Mouse (Mus musculus): ENCODE results near the gene Inpp4a. TPM values are rescaled to one million over a fixed set of nuclear protein-coding genes. Genes with fewer than 3 reads are reported as not detected.

Gene Inpp4a
- polyA plus RNA-seq, 1 experiment from 2014 or later = 5.5 TPM

GRCm38 (mm10) chr1:37358621-37359020 is 59.0 kb downstream of the Inpp4a start:
- ATAC-seq (ENCODE audit: low read depth) = no peak
- H3K4me2 ChIP-seq (ENCODE audit: low read depth, low read length) = no peak overlapping the region
- no peak overlapping the region for H3K4me3 ChIP-seq (ENCODE audit: low read depth, low read length)
- H3K36me3 ChIP-seq (ENCODE audit: control insufficient read depth, insufficient read depth) = no peaks in the 10 kb centered on the region
- H3K27me3 ChIP-seq (ENCODE audit: control insufficient read depth, insufficient read depth, low read depth, low read length) = no peaks in the 10 kb centered on the region
- no peak overlapping the region for H3K27ac ChIP-seq (ENCODE audit: low read length)
- WGBS (ENCODE audit: insufficient replicate concordance) = 68% methylated on average over 8 of the region's 8 CpGs
- no peaks in the 10 kb centered on the region for H3K9me3 ChIP-seq (replicated peaks; ENCODE audit: control insufficient read depth, low read length)
- no peak overlapping the region for H3K9ac ChIP-seq (ENCODE audit: low read depth, low read length)
- no peaks in the 10 kb centered on the region for H3K4me1 ChIP-seq (ENCODE audit: control insufficient read depth, low read depth, low read length)

- H3K9me3 ChIP-seq (replicated peaks; ENCODE audit: control insufficient read depth, low read length) = no peaks in the 10 kb centered on the region
- no peak overlapping the region for H3K9ac ChIP-seq (ENCODE audit: low read depth, low read length)
- no peak overlapping the region for H3K4me3 ChIP-seq (ENCODE audit: low read depth, low read length)
- 67% methylated on average over 6 of the region's 6 CpGs for WGBS (ENCODE audit: insufficient replicate concordance)
- no peak overlapping the region for H3K27ac ChIP-seq (ENCODE audit: low read length)
- no peak for ATAC-seq (ENCODE audit: low read depth)
- H3K4me1 ChIP-seq (ENCODE audit: control insufficient read depth, low read depth, low read length) = no peaks in the 10 kb centered on the region
- no peaks in the 10 kb centered on the region for H3K27me3 ChIP-seq (ENCODE audit: control insufficient read depth, insufficient read depth, low read depth, low read length)
- no peaks in the 10 kb centered on the region for H3K36me3 ChIP-seq (ENCODE audit: control insufficient read depth, insufficient read depth)
- H3K4me2 ChIP-seq (ENCODE audit: low read depth, low read length) = no peak overlapping the region
Measured at GRCm38 (mm10) chr1:37359395-37360092, 59.9 kb downstream of the Inpp4a start.

- H3K4me3 ChIP-seq (ENCODE audit: low read depth, low read length) = no peak overlapping the region
- H3K36me3 ChIP-seq (ENCODE audit: control insufficient read depth, insufficient read depth) = no peaks in the 10 kb centered on the region
- no peak for ATAC-seq (ENCODE audit: low read depth)
- H3K4me1 ChIP-seq (ENCODE audit: control insufficient read depth, low read depth, low read length) = no peaks in the 10 kb centered on the region
- 56% methylated on average over 3 of the region's 3 CpGs for WGBS (ENCODE audit: insufficient replicate concordance)
- no peak overlapping the region for H3K27ac ChIP-seq (ENCODE audit: low read length)
- no peaks in the 10 kb centered on the region for H3K9me3 ChIP-seq (replicated peaks; ENCODE audit: control insufficient read depth, low read length)
- no peaks in the 10 kb centered on the region for H3K27me3 ChIP-seq (ENCODE audit: control insufficient read depth, insufficient read depth, low read depth, low read length)
- no peak overlapping the region for H3K4me2 ChIP-seq (ENCODE audit: low read depth, low read length)
- no peak overlapping the region for H3K9ac ChIP-seq (ENCODE audit: low read depth, low read length)
Measured at GRCm38 (mm10) chr1:37360781-37361180, 61.1 kb downstream of the Inpp4a start.

DNA sequence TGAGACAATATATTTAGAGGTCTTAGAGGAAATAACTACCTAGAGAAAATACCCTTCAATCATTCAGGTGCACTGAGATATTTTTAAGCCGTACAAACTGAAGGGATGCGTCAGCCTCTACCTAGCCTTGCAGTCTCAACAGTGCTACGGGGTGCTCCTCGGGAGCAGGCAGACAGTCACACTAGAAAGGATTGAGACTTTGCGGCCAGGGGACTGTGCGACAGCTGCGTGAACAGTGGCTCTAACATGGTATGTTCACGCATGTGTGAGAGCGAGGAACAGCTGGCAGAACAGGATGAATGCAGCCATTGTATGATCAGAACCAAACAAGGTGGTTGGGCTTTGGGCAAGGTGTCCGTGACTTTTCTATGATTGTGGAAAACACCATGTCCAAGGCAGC is 63.1 kb downstream of the Inpp4a start:
- ATAC-seq (ENCODE audit: low read depth) = no peak
- Histone ChIP-seq H3K9ac (ENCODE audit: low read depth, low read length) (no peak overlapping the region), H3K9me3 (replicated peaks; ENCODE audit: control insufficient read depth, low read length) (no peaks in the 10 kb centered on the region), H3K4me3 (ENCODE audit: low read depth, low read length) (no peak overlapping the region), H3K27ac (ENCODE audit: low read length) (no peak overlapping the region), H3K4me1 (ENCODE audit: control insufficient read depth, low read depth, low read length) (no peaks in the 10 kb centered on the region), H3K36me3 (ENCODE audit: control insufficient read depth, insufficient read depth) (peaks cover 6% of the 10 kb centered on the region; the same call in 1 of the 2 replicates), H3K4me2 (ENCODE audit: low read depth, low read length) (no peak overlapping the region), H3K27me3 (ENCODE audit: control insufficient read depth, insufficient read depth, low read depth, low read length) (no peaks in the 10 kb centered on the region)
- WGBS (ENCODE audit: insufficient replicate concordance) = 80% methylated on average over 10 of the region's 10 CpGs

- H3K4me3 ChIP-seq (ENCODE audit: low read depth, low read length) = no peak overlapping the region
- no peak overlapping the region for H3K9ac ChIP-seq (ENCODE audit: low read depth, low read length)
- 79% methylated on average over 10 of the region's 10 CpGs for WGBS (ENCODE audit: insufficient replicate concordance)
- no peak for ATAC-seq (ENCODE audit: low read depth)
- H3K9me3 ChIP-seq (replicated peaks; ENCODE audit: control insufficient read depth, low read length) = no peaks in the 10 kb centered on the region
- H3K27ac ChIP-seq (ENCODE audit: low read length) = no peak overlapping the region
- H3K27me3 ChIP-seq (ENCODE audit: control insufficient read depth, insufficient read depth, low read depth, low read length) = no peaks in the 10 kb centered on the region
- H3K4me2 ChIP-seq (ENCODE audit: low read depth, low read length) = no peak overlapping the region
- H3K36me3 ChIP-seq (ENCODE audit: control insufficient read depth, insufficient read depth) = peaks cover 6% of the 10 kb centered on the region
- no peaks in the 10 kb centered on the region for H3K4me1 ChIP-seq (ENCODE audit: control insufficient read depth, low read depth, low read length)
Measured at GRCm38 (mm10) chr1:37368125-37368524, 68.5 kb downstream of the Inpp4a start.

DNA sequence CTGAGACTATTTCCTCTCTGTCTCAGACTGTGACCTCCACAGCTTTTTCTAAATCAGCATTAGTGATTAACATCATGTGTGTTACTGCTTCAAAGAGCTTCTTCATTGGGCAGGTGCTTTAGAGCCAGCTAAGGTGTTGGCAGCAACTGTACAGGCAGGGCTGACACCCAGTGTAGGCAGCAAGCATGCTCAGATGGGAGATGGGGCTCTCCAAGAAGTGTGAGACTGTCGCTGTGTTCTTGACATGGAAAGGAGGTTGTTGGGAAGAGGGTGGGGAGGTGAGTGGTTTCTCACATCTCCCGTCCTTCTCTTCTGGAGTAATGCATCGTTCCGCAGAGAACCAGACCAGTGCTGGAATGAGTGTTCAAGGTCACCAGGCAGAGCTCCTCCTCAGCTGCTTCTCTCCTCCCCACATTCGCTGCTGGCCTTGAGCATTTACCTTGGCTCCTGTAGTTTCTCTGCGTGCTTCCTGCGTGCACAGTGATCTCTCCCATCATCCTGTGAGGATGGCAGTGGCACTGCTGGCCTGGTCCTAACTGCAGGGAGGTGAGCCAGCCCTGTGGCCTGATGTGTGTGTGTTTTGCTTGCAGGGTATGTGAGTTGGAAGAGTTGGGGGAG is 69.2 kb downstream of the Inpp4a start:
- Histone ChIP-seq H3K4me1 (ENCODE audit: control insufficient read depth, low read depth, low read length) (no peaks in the 10 kb centered on the region), H3K27ac (ENCODE audit: low read length) (no peak overlapping the region), H3K27me3 (ENCODE audit: control insufficient read depth, insufficient read depth, low read depth, low read length) (no peaks in the 10 kb centered on the region), H3K9me3 (replicated peaks; ENCODE audit: control insufficient read depth, low read length) (no peaks in the 10 kb centered on the region), H3K36me3 (ENCODE audit: control insufficient read depth, insufficient read depth) (peaks cover 6% of the 10 kb centered on the region), H3K4me3 (ENCODE audit: low read depth, low read length) (no peak overlapping the region), H3K4me2 (ENCODE audit: low read depth, low read length) (no peak overlapping the region), H3K9ac (ENCODE audit: low read depth, low read length) (no peak overlapping the region)
- ATAC-seq (ENCODE audit: low read depth) = no peak
- WGBS (ENCODE audit: insufficient replicate concordance) = 78% methylated on average over 7 of the region's 7 CpGs

GRCm38 (mm10) chr1:37376177-37376576 is 76.5 kb downstream of the Inpp4a start:
- no peak for ATAC-seq (ENCODE audit: low read depth)
- Histone ChIP-seq H3K9me3 (replicated peaks; ENCODE audit: control insufficient read depth, low read length) (no peaks in the 10 kb centered on the region), H3K27ac (ENCODE audit: low read length) (no peak overlapping the region), H3K9ac (ENCODE audit: low read depth, low read length) (no peak overlapping the region), H3K4me1 (ENCODE audit: control insufficient read depth, low read depth, low read length) (no peaks in the 10 kb centered on the region), H3K27me3 (ENCODE audit: control insufficient read depth, insufficient read depth, low read depth, low read length) (no peaks in the 10 kb centered on the region), H3K4me3 (ENCODE audit: low read depth, low read length) (no peak overlapping the region), H3K36me3 (ENCODE audit: control insufficient read depth, insufficient read depth) (no peaks in the 10 kb centered on the region; the same call in none of the 2 replicates), H3K4me2 (ENCODE audit: low read depth, low read length) (no peak overlapping the region)
- 65% methylated on average over 8 of the region's 8 CpGs for WGBS (ENCODE audit: insufficient replicate concordance)

GRCm38 (mm10) chr1:37376751-37377150 is 77.1 kb downstream of the Inpp4a start:
- no peak for ATAC-seq (ENCODE audit: low read depth)
- H3K9ac ChIP-seq (ENCODE audit: low read depth, low read length) = no peak overlapping the region
- no peak overlapping the region for H3K4me3 ChIP-seq (ENCODE audit: low read depth, low read length)
- no peak overlapping the region for H3K4me2 ChIP-seq (ENCODE audit: low read depth, low read length)
- no peaks in the 10 kb centered on the region; the same call in none of the 2 replicates for H3K36me3 ChIP-seq (ENCODE audit: control insufficient read depth, insufficient read depth)
- 56% methylated on average over 2 of the region's 2 CpGs for WGBS (ENCODE audit: insufficient replicate concordance)
- H3K27me3 ChIP-seq (ENCODE audit: control insufficient read depth, insufficient read depth, low read depth, low read length) = no peaks in the 10 kb centered on the region
- no peak overlapping the region for H3K27ac ChIP-seq (ENCODE audit: low read length)
- H3K4me1 ChIP-seq (ENCODE audit: control insufficient read depth, low read depth, low read length) = no peaks in the 10 kb centered on the region
- no peaks in the 10 kb centered on the region for H3K9me3 ChIP-seq (replicated peaks; ENCODE audit: control insufficient read depth, low read length)

DNA sequence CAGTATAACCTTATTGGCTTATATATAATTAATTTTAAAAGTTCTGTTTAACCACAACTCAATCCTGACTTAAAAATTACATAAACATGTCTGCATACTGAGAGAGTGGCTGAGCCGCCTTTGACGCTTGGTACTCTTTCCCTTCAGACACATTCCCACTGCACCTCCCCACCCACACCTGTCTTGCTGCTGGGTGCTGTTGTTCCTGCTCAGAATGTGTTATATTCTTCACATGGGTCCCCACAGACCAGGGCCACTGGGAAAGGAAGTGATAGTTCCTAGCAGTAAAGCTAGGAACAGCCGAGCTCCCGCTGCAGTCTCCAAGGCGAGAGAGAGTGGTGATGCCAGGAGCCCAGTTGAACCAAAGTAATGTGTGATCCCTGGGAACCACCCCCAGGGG is 78.4 kb downstream of the Inpp4a start:
- Histone ChIP-seq H3K9ac (ENCODE audit: low read depth, low read length) (no peak overlapping the region), H3K27me3 (ENCODE audit: control insufficient read depth, insufficient read depth, low read depth, low read length) (no peaks in the 10 kb centered on the region), H3K27ac (ENCODE audit: low read length) (no peak overlapping the region), H3K4me2 (ENCODE audit: low read depth, low read length) (no peak overlapping the region), H3K4me3 (ENCODE audit: low read depth, low read length) (no peak overlapping the region), H3K9me3 (replicated peaks; ENCODE audit: control insufficient read depth, low read length) (no peaks in the 10 kb centered on the region), H3K4me1 (ENCODE audit: control insufficient read depth, low read depth, low read length) (no peaks in the 10 kb centered on the region), H3K36me3 (ENCODE audit: control insufficient read depth, insufficient read depth) (no peaks in the 10 kb centered on the region; the same call in 1 of the 2 replicates)
- 79% methylated on average over 5 of the region's 5 CpGs for WGBS (ENCODE audit: insufficient replicate concordance)
- ATAC-seq (ENCODE audit: low read depth) = no peak
